ENCODE assay signal across 10 mouse cellular contexts in the genomic region with DNA sequence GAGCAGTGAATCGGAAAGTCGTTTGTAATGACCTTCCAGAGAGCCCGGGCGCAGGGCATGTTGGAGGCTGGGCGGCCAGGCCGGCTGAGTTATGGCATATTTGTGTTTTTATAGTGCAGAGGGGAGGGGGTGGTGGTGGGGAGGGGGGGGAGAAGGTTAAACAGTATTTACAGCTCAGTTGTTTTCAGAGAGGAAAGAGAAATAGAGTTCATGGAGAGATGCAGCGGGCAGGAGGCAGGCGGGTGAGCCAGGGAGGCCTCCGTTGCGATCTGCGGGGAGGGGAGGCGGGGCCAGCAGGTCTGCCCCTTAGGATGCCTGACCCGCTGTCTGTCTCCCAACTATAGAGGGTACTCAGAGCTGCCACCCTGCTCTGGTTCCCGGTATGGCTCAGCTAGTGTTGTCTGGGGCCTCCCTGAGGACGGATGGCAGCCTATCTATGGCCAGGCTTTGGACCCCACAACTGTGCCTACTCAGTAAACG.
DNase-seq lines count a peak whose midpoint lies in the region; ATAC-seq and TF ChIP-seq lines count a peak whose summit lies in the region.
"Had no signal": no experiment of that assay in that cellular context is flagged by ENCODE, and none has a peak within 500 bp of the region (broad histone marks: within the 10 kb centered on the region; RNA-seq: fewer than 3 reads in every experiment).

No protein-coding gene starts in this region.

- peak overlapping the region; percentile 57 for H3K4me3 ChIP-seq in E14TG2a.4 (replicated peaks; ENCODE audit: low read length)
- no peak overlapping the region for H3K4me3 ChIP-seq in hindbrain, embryonic 16.5 days (ENCODE audit: low read length)
- no peak overlapping the region for H3K4me3 ChIP-seq in limb, embryonic 15.5 days
- H3K4me3 ChIP-seq: erythroblast, embryonic 14.5 days had no signal

- no peak overlapping the region; the same call in 1 of the 2 replicates for H3K9ac ChIP-seq in hindbrain, embryonic 16.5 days (ENCODE audit: low read depth, low read length)
- no peak overlapping the region for H3K9ac ChIP-seq in limb, embryonic 15.5 days

- DNase-seq in adrenal gland, adult (ENCODE audit: inconsistent age in 2 of 2, low spot score in 1 of 2) = peak; percentile 42 to 65
- no peak for DNase-seq in adrenal gland, postnatal 4 days (ENCODE audit: low spot score in 2 of 2)
- DNase-seq in cerebellum, postnatal 36 days = no peak
- no peak for DNase-seq in right cerebral cortex, adult 2 months (ENCODE audit: low spot score in 2 of 2)
- no peak for DNase-seq in cerebellum, postnatal 14 days
- DNase-seq: lung, postnatal 36 days had no signal

- peaks cover 9% of the 10 kb centered on the region; the same call in 1 of the 2 replicates for H3K27me3 ChIP-seq in E14TG2a.4 (ENCODE audit: insufficient read depth, low read length)
- H3K27me3 ChIP-seq in hindbrain, embryonic 16.5 days (replicated peaks; ENCODE audit: control insufficient read depth, insufficient read depth, low read length) = peaks cover 2% of the 10 kb centered on the region; the same call in 1 of the 2 replicates
- peaks cover 98% of the 10 kb centered on the region for H3K27me3 ChIP-seq in limb, embryonic 15.5 days

- H3K27ac ChIP-seq in hindbrain, embryonic 16.5 days (ENCODE audit: low read depth, low read length) = peak overlapping the region; percentile 33; the same call in 1 of the 2 replicates
- no peak overlapping the region for H3K27ac ChIP-seq in limb, embryonic 15.5 days

- H3K36me3 ChIP-seq in E14TG2a.4 (ENCODE audit: insufficient read depth, low read length) = no peaks in the 10 kb centered on the region
- no peaks in the 10 kb centered on the region for H3K36me3 ChIP-seq in hindbrain, embryonic 16.5 days (ENCODE audit: control insufficient read depth, insufficient read depth, low read length)
- no peaks in the 10 kb centered on the region for H3K36me3 ChIP-seq in limb, embryonic 15.5 days

- peak; percentile 23 for ATAC-seq in hindbrain, embryonic 16.5 days
- no peak for ATAC-seq in limb, embryonic 15.5 days (ENCODE audit: insufficient number of reproducible peaks, low FRiP score, low TSS enrichment, low read depth)

- no peaks in the 10 kb centered on the region for H3K9me3 ChIP-seq in E14TG2a.4 (ENCODE audit: low read length)
- no peaks in the 10 kb centered on the region for H3K9me3 ChIP-seq in hindbrain, embryonic 16.5 days (ENCODE audit: control insufficient read depth, low read length)
- no peaks in the 10 kb centered on the region for H3K9me3 ChIP-seq in limb, embryonic 15.5 days

- 6% methylated on average over 16 of the region's 16 CpGs for WGBS in hindbrain, embryonic 16.5 days
- 19% methylated on average over 16 of the region's 16 CpGs for WGBS in limb, embryonic 15.5 days

- peaks cover 80% of the 10 kb centered on the region for H3K4me1 ChIP-seq in E14TG2a.4 (replicated peaks; ENCODE audit: low read depth, low read length)
- peaks cover 31% of the 10 kb centered on the region for H3K4me1 ChIP-seq in hindbrain, embryonic 16.5 days (ENCODE audit: control insufficient read depth, insufficient read depth, low read depth, low read length)
- peaks cover 67% of the 10 kb centered on the region for H3K4me1 ChIP-seq in limb, embryonic 15.5 days

- H3K4me2 ChIP-seq in hindbrain, embryonic 16.5 days (ENCODE audit: low read length) = peak overlapping the region; percentile 32
- 0 out of 2 replicates have a peak overlapping the region, but pooled peaks have one; percentile 5 for H3K4me2 ChIP-seq in limb, embryonic 15.5 days

- TF ChIP-seq CTCF in E14TG2a.4 (conservative IDR thresholded peaks at IDR 0.05; ENCODE audit: low read length) = no peak

Comparison
In these comparisons a context has a peak if more than half of its experiments do, and no peak if none do; other contexts are left out.
1. DNase-seq: peak in adrenal gland, adult (2 of 2); none in adrenal gland, postnatal 4 days (0 of 2), cerebellum, postnatal 36 days (0 of 2), right cerebral cortex, adult 2 months (0 of 2) and cerebellum, postnatal 14 days (0 of 2).